Mouse (Mus musculus) CH12.LX (cell line): ENCODE data around the gene Pkm. TPM values are rescaled to one million over a fixed set of nuclear protein-coding genes. Genes with fewer than 3 reads are reported as not detected.
A peak's percentile ranks its signal among the peaks of the same experiment; 100 is the strongest.

ENCODE experiments used
- DNase-seq: peaks from one replicate; pipeline ENCODE4 v3.0.0-alpha.2; 2013; ENCODE audit errors: extremely low read depth
- H3K27ac ChIP-seq: 2 replicates; pipeline ENCODE4 v1.5.1; 2012; ENCODE audit warnings: low read depth, mild to moderate bottlenecking, control low read depth, moderate library complexity; ENCODE audit not compliant: insufficient read depth
- H3K27me3 ChIP-seq: replicated peaks from 2 replicates; pipeline ENCODE3; 2012; ENCODE audit warnings: inconsistent platforms
- H3K36me3 ChIP-seq, 2 experiments: replicated peaks in 1 of 2; 2 replicates each; pipeline versions ENCODE3 to v1.6.1; 2012; ENCODE audit warnings: inconsistent platforms in 1 of 2, low read length in 1 of 2, mild to moderate bottlenecking in 1 of 2, mixed read lengths in 1 of 2, moderate library complexity in 1 of 2; ENCODE audit not compliant: control insufficient read depth in 1 of 2, insufficient read depth in 1 of 2
- H3K4me1 ChIP-seq, 2 experiments: 2 replicates each; pipeline ENCODE4 v1.6.1; 2012; ENCODE audit warnings: inconsistent platforms in 1 of 2, moderate library complexity in 1 of 2; ENCODE audit not compliant: insufficient read depth in 2 of 2, control insufficient read depth in 1 of 2
- H3K4me2 ChIP-seq: 2 replicates; pipeline ENCODE4 v1.6.1; 2012; ENCODE audit warnings: low read depth, mild to moderate bottlenecking, control low read depth; ENCODE audit not compliant: poor library complexity, insufficient read depth, severe bottlenecking
- H3K4me3 ChIP-seq, 3 experiments: fragments of 150-350 bp in 1 of 3; sonication (generic) in 1 of 3; replicated peaks in 1 of 3; 2 replicates each; pipeline versions ENCODE3 to v1.5.1; 2011 to 2012; ENCODE audit warnings: low read depth in 2 of 3, low read length in 2 of 3, mild to moderate bottlenecking in 2 of 3, moderate library complexity in 2 of 3, control low read depth in 1 of 3, improper control_type of control experiment in 1 of 3, inconsistent platforms in 1 of 3, mixed read lengths in 1 of 3; ENCODE audit not compliant: poor library complexity in 1 of 3
- H3K79me2 ChIP-seq: replicated peaks from 2 replicates; pipeline ENCODE4 v1.6.1; 2012; ENCODE audit warnings: mild to moderate bottlenecking, moderate library complexity; ENCODE audit not compliant: control insufficient read depth, poor library complexity, insufficient read depth, severe bottlenecking; ENCODE audit errors: extremely low read depth
- H3K9ac ChIP-seq: 2 replicates; pipeline ENCODE4 v1.6.1; 2012; ENCODE audit warnings: low read depth, mild to moderate bottlenecking, control low read depth, moderate library complexity; ENCODE audit not compliant: insufficient read depth
- H3K9me3 ChIP-seq: replicated peaks from 2 replicates; pipeline ENCODE3; 2012; ENCODE audit warnings: low read length, inconsistent platforms, mixed read lengths
- CHD1 ChIP-seq: IDR thresholded peaks from 2 replicates; pipeline ENCODE4 v1.6.1; 2012; ENCODE audit warnings: low read depth, low read length, improper control_type of control experiment, inconsistent platforms
- CHD2 ChIP-seq: IDR thresholded peaks from 2 replicates; pipeline ENCODE4 v1.6.1; 2011; ENCODE audit warnings: low read length, improper control_type of control experiment
- CTCF ChIP-seq, 2 experiments: IDR thresholded peaks in 1 of 2; conservative IDR thresholded peaks in 1 of 2; 2 replicates each; pipeline ENCODE4 v1.5.1; 2011 to 2012; ENCODE audit warnings: low read depth in 2 of 2, low read length in 2 of 2, improper control_type of control experiment in 1 of 2, inconsistent platforms in 1 of 2, mild to moderate bottlenecking in 1 of 2, moderate library complexity in 1 of 2
- E2F4 ChIP-seq: IDR thresholded peaks from 2 replicates; pipeline ENCODE4 v1.6.1; 2011; ENCODE audit warnings: low read depth, low read length, improper control_type of control experiment; ENCODE audit not compliant: insufficient replicate concordance
- ELF1 ChIP-seq: IDR thresholded peaks from 2 replicates; pipeline ENCODE4 v1.6.1; 2014; ENCODE audit warnings: low read depth, mild to moderate bottlenecking, inconsistent platforms, low read length, improper control_type of control experiment
- ETS1 ChIP-seq: conservative IDR thresholded peaks from 2 replicates; pipeline ENCODE4 v1.6.1; 2012; ENCODE audit warnings: low read depth, mild to moderate bottlenecking, inconsistent platforms, low read length, improper control_type of control experiment, moderate library complexity
- HCFC1 ChIP-seq: IDR thresholded peaks from 2 replicates; pipeline ENCODE4 v1.6.1; 2012; ENCODE audit warnings: low read depth, mild to moderate bottlenecking, inconsistent platforms, low read length, improper control_type of control experiment
- IRF4 ChIP-seq: IDR thresholded peaks from 2 replicates; pipeline ENCODE4 v1.6.1; 2014; ENCODE audit warnings: low read depth, mild to moderate bottlenecking, inconsistent platforms, low read length, improper control_type of control experiment
- MAX ChIP-seq: IDR thresholded peaks from 2 replicates; pipeline ENCODE4 v1.6.1; 2011; ENCODE audit warnings: low read length, improper control_type of control experiment
- MAZ ChIP-seq: IDR thresholded peaks from 2 replicates; pipeline ENCODE4 v1.6.1; 2012; ENCODE audit warnings: low read depth, mild to moderate bottlenecking, inconsistent platforms, low read length, improper control_type of control experiment, moderate library complexity
- MXI1 ChIP-seq: IDR thresholded peaks from 2 replicates; pipeline ENCODE4 v1.6.1; 2011; ENCODE audit warnings: mild to moderate bottlenecking, low read depth, low read length, improper control_type of control experiment
- MYC ChIP-seq: IDR thresholded peaks from 2 replicates; pipeline ENCODE4 v1.6.1; 2011; ENCODE audit warnings: low read depth, mild to moderate bottlenecking, improper control_type of control experiment, low read length
- SIN3A ChIP-seq: IDR thresholded peaks from 2 replicates; pipeline ENCODE4 v1.6.1; 2012; ENCODE audit warnings: low read length, improper control_type of control experiment, inconsistent platforms
- TBP ChIP-seq: conservative IDR thresholded peaks from 2 replicates; pipeline ENCODE4 v1.6.1; 2011; ENCODE audit warnings: low read depth, low read length, improper control_type of control experiment
- ZC3H11A ChIP-seq: IDR thresholded peaks from 2 replicates; pipeline ENCODE4 v1.6.1; 2012; ENCODE audit warnings: low read depth, mild to moderate bottlenecking, inconsistent platforms, low read length, improper control_type of control experiment
- ZMIZ1 ChIP-seq: IDR thresholded peaks from 2 replicates; pipeline ENCODE4 v1.6.1; 2012; ENCODE audit warnings: low read depth, mild to moderate bottlenecking, inconsistent platforms, low read length, improper control_type of control experiment
- dilution Hi-C: fragments of 300-500 bp; cut with MboI; formaldehyde crosslinking; loops from 2 replicates; pipeline ENCODE4 v1.14.3; 2020; ENCODE audit warnings: low sequenced_read_pairs; ENCODE audit not compliant: extremely low pct_unique_long_range_greater_than_20kb, extremely low pct_ligation_motif_present
- in situ Hi-C: fragments of 300-500 bp; cut with MboI; formaldehyde crosslinking; loops from 3 replicates; pipeline ENCODE4 v1.14.3; 2019; ENCODE audit warnings: low sequenced_read_pairs, low pct_ligation_motif_present, low pct_unique_long_range_greater_than_20kb, mixed read lengths
- polyA plus RNA-seq: library from polyadenylated mRNA; unstranded; fragments of >175 nt; gene quantifications from 2 replicates; pipeline ENCODE4 v1.2.1, GENCODE M21; 2012; ENCODE audit warnings: low read depth; ENCODE audit not compliant: insufficient read length
- total RNA-seq, 2 experiments: library from RNA; depleted of rRNA; stranded (reverse); fragments of 300-350 nt in 1 of 2; fragments of >200 nt in 1 of 2; gene quantifications; 2 replicates each; pipeline ENCODE4 v1.2.3; 2012 to 2014

The Pkm gene
- total and polyA plus RNA-seq, 3 experiments, result 1,827 to 2,828 (median 2,304) TPM

DNA sequence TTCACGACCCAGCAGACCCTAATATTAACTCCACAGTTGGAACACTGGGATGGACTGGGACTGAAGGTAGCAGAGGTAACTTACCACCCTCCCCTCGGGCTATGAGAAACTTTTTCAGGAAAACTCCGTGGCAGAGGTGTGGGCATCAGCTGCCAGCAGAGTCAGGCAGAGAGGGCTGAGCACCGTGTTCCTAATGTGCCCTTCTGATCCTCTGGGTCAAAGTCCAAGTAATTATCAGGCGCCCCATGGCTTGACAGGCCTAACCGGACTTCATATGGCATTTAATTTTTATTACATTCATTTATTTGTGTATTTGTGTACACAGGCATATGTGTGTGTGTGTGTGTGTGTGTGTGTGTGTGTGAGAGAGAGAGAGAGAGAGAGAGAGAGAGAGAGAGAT lies 46.9 kb downstream of the Pkm start:
- Histone ChIP-seq H3K27me3 (no peaks in the 10 kb centered on the region), H3K36me3 (no peaks in the 10 kb centered on the region), H3K9me3 (no peaks in the 10 kb centered on the region), H3K9ac (no peak overlapping the region), H3K4me3 (no peak overlapping the region), H3K4me2 (no peak overlapping the region), H3K79me2 (no peaks in the 10 kb centered on the region), H3K4me1 (peaks cover 7 to 33% of the 10 kb centered on the region in 2 experiments), H3K27ac (no peak overlapping the region)
- dilution Hi-C loops (no loop called here), in situ Hi-C loops (no loop called here)
- TF ChIP-seq CHD1, result no peak
- no peak for TF ChIP-seq HCFC1
- no peak for TF ChIP-seq CTCF (conservative IDR thresholded peaks at IDR 0.05 in 1 of 2, IDR thresholded peaks at IDR 0.05 in 1 of 2; ENCODE audit: low read depth in 2 of 2, low read length in 2 of 2)
- no peak for TF ChIP-seq CHD2
- no peak for TF ChIP-seq MAZ
- TF ChIP-seq MAX, result no peak
- no peak for TF ChIP-seq TBP
- TF ChIP-seq SIN3A, result no peak
- no peak for TF ChIP-seq ZC3H11A
- DNase-seq, result no peak

DNA sequence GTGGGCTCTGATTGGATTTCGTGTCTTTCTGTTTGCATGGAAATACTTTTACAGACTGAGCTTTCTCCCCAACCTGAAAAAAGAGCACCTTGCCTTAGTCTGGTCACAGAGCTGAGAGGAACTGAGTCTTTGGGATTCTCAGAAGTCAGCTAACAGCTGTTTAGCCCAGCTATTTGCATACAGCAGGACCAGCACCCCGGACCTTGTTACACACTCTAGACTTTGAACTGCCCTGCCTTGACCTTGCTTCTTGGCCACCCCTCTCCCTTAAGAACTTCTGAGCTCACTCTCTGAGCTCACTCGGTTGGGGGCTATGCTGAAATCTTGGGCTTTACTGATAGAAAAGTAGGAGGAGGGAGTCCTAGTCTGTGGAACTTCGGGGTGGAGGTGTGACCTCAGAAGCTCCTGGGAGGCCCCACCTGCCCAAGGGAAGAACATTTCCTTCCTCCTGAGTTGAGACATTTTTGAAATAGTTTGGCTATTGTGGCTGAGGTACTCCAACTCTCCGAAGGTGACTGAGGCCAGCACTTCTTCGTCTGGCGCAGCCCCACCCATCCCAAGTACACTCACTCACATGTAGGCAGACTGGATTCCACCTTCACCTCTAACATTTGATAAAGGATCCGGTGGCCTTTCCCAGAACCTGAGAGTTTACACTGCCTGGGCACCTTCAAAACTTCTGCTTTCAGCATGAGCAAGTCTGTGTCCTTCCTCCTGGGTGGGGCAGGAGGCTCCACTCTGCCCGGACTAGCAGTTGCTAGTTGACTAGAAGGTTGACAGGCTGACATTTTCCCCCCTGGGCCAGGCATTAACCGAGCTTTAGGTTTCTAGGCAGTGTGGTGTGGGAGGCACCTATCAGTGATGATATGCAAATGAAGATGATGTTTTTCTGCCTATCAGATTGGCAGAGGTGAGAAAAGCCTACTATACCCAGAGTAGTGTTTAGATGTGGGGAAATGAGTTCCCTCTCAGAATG lies 51.0 kb downstream of the Pkm start:
- Histone ChIP-seq H3K27ac (no peak overlapping the region), H3K27me3 (no peaks in the 10 kb centered on the region), H3K79me2 (no peaks in the 10 kb centered on the region), H3K9ac (no peak overlapping the region), H3K4me3 (no peak overlapping the region), H3K4me2 (0 out of 2 replicates have a peak overlapping the region, but pooled peaks have one; percentile 35), H3K9me3 (no peaks in the 10 kb centered on the region), H3K36me3 (no peaks in the 10 kb centered on the region), H3K4me1 (peaks cover 7 to 34% of the 10 kb centered on the region in 2 experiments)
- dilution Hi-C loops (no loop called here), in situ Hi-C loops (no loop called here)
- peak; percentile 35 for DNase-seq
- TF ChIP-seq E2F4 (no peak), ETS1 (peak; percentile 68), ZMIZ1 (no peak), CHD1 (no peak), MAX (no peak), CTCF (conservative IDR thresholded peaks at IDR 0.05 in 1 of 2, IDR thresholded peaks at IDR 0.05 in 1 of 2; ENCODE audit: low read depth in 2 of 2, low read length in 2 of 2) (no peak), MYC (no peak), MXI1 (no peak), ELF1 (no peak), IRF4 (0 out of 2 replicates have a peak, but pooled peaks have one; percentile 17)
